Mouse (Mus musculus) erythroblast, embryonic 14.5 days (primary cell): ENCODE measurements around the gene Nfkbid.

Source experiments
- GATA1 ChIP-seq: IDR thresholded peaks from 2 replicates; pipeline ENCODE4 v1.6.1; 2012; ENCODE audit warnings: low read length, inconsistent platforms, mixed read lengths
- TAL1 ChIP-seq: IDR thresholded peaks from 3 replicates; pipeline ENCODE4 v1.6.1; 2012; ENCODE audit warnings: low read length, inconsistent platforms, mixed read lengths

- TF ChIP-seq GATA1 = no peak
- no peak for TF ChIP-seq TAL1
Measured at GRCm38 (mm10) chr7:30402343-30402742, 19.2 kb upstream of the Nfkbid start.
